Mouse (Mus musculus): ENCODE results near the gene S1pr4.

Gene S1pr4

GRCm38 (mm10) chr10:81462415-81462804 lies 37.5 kb downstream of the S1pr4 start:
- Histone ChIP-seq H3K4me1 (replicated peaks; ENCODE audit: low read depth, low read length) (peaks cover 88% of the 10 kb centered on the region), H3K4me3 (replicated peaks; ENCODE audit: low read length) (peak overlapping the region; percentile 54), H3K9me3 (ENCODE audit: low read length) (no peaks in the 10 kb centered on the region), H3K36me3 (ENCODE audit: insufficient read depth, low read length) (peaks cover 8% of the 10 kb centered on the region), H3K27me3 (ENCODE audit: insufficient read depth, low read length) (peaks cover 18% of the 10 kb centered on the region)
- TF ChIP-seq POU5F1 (IDR thresholded peaks at IDR 0.05; ENCODE audit: borderline replicate concordance, low read length) (no peak), CTCF (conservative IDR thresholded peaks at IDR 0.05; ENCODE audit: low read length) (no peak), NANOG (IDR thresholded peaks at IDR 0.05; ENCODE audit: borderline replicate concordance, low read length) (no peak)

- no peak for TF ChIP-seq NANOG (IDR thresholded peaks at IDR 0.05; ENCODE audit: borderline replicate concordance, low read length)
- no peak for TF ChIP-seq CTCF (conservative IDR thresholded peaks at IDR 0.05; ENCODE audit: low read length)
- TF ChIP-seq POU5F1 (IDR thresholded peaks at IDR 0.05; ENCODE audit: borderline replicate concordance, low read length) = no peak
- Histone ChIP-seq H3K36me3 (ENCODE audit: insufficient read depth, low read length) (peaks cover 3% of the 10 kb centered on the region), H3K4me1 (replicated peaks; ENCODE audit: low read depth, low read length) (peaks cover 87% of the 10 kb centered on the region), H3K27me3 (ENCODE audit: insufficient read depth, low read length) (peaks cover 24% of the 10 kb centered on the region), H3K9me3 (ENCODE audit: low read length) (no peaks in the 10 kb centered on the region), H3K4me3 (replicated peaks; ENCODE audit: low read length) (peak overlapping the region; percentile 54)
Measured at GRCm38 (mm10) chr10:81461673-81462414, 38.1 kb downstream of the S1pr4 start.

GRCm38 (mm10) chr10:81460951-81461350 lies 39.0 kb downstream of the S1pr4 start:
- peaks cover 32% of the 10 kb centered on the region for H3K27me3 ChIP-seq (ENCODE audit: insufficient read depth, low read length)
- TF ChIP-seq NANOG (IDR thresholded peaks at IDR 0.05; ENCODE audit: borderline replicate concordance, low read length) (no peak), CTCF (conservative IDR thresholded peaks at IDR 0.05; ENCODE audit: low read length) (no peak), POU5F1 (IDR thresholded peaks at IDR 0.05; ENCODE audit: borderline replicate concordance, low read length) (no peak)

GRCm38 (mm10) chr10:81460471-81460870 lies 39.5 kb downstream of the S1pr4 start:
- TF ChIP-seq CTCF (conservative IDR thresholded peaks at IDR 0.05; ENCODE audit: low read length) (no peak), NANOG (IDR thresholded peaks at IDR 0.05; ENCODE audit: borderline replicate concordance, low read length) (no peak), POU5F1 (IDR thresholded peaks at IDR 0.05; ENCODE audit: borderline replicate concordance, low read length) (no peak)
- H3K4me1 ChIP-seq (replicated peaks; ENCODE audit: low read depth, low read length) = peaks cover 78% of the 10 kb centered on the region

More at GRCm38 (mm10) chr10:81460951-81461350, 39.0 kb downstream of the S1pr4 start:
- Histone ChIP-seq H3K9me3 (ENCODE audit: low read length) (no peaks in the 10 kb centered on the region), H3K36me3 (ENCODE audit: insufficient read depth, low read length) (no peaks in the 10 kb centered on the region; the same call in 1 of the 2 replicates), H3K4me1 (replicated peaks; ENCODE audit: low read depth, low read length) (peaks cover 79% of the 10 kb centered on the region), H3K4me3 (replicated peaks; ENCODE audit: low read length) (no peak overlapping the region)

GRCm38 (mm10) chr10:81459399-81459798 lies 40.5 kb downstream of the S1pr4 start:
- no peaks in the 10 kb centered on the region for H3K9me3 ChIP-seq (ENCODE audit: low read length)
- peaks cover 73% of the 10 kb centered on the region for H3K4me1 ChIP-seq (replicated peaks; ENCODE audit: low read depth, low read length)
- H3K36me3 ChIP-seq (ENCODE audit: insufficient read depth, low read length) = no peaks in the 10 kb centered on the region; the same call in 1 of the 2 replicates
- H3K4me3 ChIP-seq (replicated peaks; ENCODE audit: low read length) = no peak overlapping the region
- TF ChIP-seq CTCF (conservative IDR thresholded peaks at IDR 0.05; ENCODE audit: low read length) (no peak), POU5F1 (IDR thresholded peaks at IDR 0.05; ENCODE audit: borderline replicate concordance, low read length) (no peak), NANOG (IDR thresholded peaks at IDR 0.05; ENCODE audit: borderline replicate concordance, low read length) (no peak)
- H3K27me3 ChIP-seq (ENCODE audit: insufficient read depth, low read length) = peaks cover 48% of the 10 kb centered on the region

More at GRCm38 (mm10) chr10:81460471-81460870, 39.5 kb downstream of the S1pr4 start:
- Histone ChIP-seq H3K36me3 (ENCODE audit: insufficient read depth, low read length) (no peaks in the 10 kb centered on the region; the same call in 1 of the 2 replicates), H3K9me3 (ENCODE audit: low read length) (no peaks in the 10 kb centered on the region), H3K4me3 (replicated peaks; ENCODE audit: low read length) (no peak overlapping the region), H3K27me3 (ENCODE audit: insufficient read depth, low read length) (peaks cover 37% of the 10 kb centered on the region)

- Histone ChIP-seq H3K9me3 (ENCODE audit: low read length) (no peaks in the 10 kb centered on the region), H3K36me3 (ENCODE audit: insufficient read depth, low read length) (no peaks in the 10 kb centered on the region; the same call in 1 of the 2 replicates), H3K4me1 (replicated peaks; ENCODE audit: low read depth, low read length) (peaks cover 64% of the 10 kb centered on the region), H3K27me3 (ENCODE audit: insufficient read depth, low read length) (peaks cover 52% of the 10 kb centered on the region), H3K4me3 (replicated peaks; ENCODE audit: low read length) (no peak overlapping the region)
- TF ChIP-seq CTCF (conservative IDR thresholded peaks at IDR 0.05; ENCODE audit: low read length) (no peak), POU5F1 (IDR thresholded peaks at IDR 0.05; ENCODE audit: borderline replicate concordance, low read length) (no peak), NANOG (IDR thresholded peaks at IDR 0.05; ENCODE audit: borderline replicate concordance, low read length) (no peak)
Measured at GRCm38 (mm10) chr10:81458267-81458666, 41.7 kb downstream of the S1pr4 start.

- Histone ChIP-seq H3K4me1 (replicated peaks; ENCODE audit: low read depth, low read length) (peaks cover 64% of the 10 kb centered on the region), H3K9me3 (ENCODE audit: low read length) (no peaks in the 10 kb centered on the region), H3K4me3 (replicated peaks; ENCODE audit: low read length) (no peak overlapping the region), H3K27me3 (ENCODE audit: insufficient read depth, low read length) (peaks cover 53% of the 10 kb centered on the region), H3K36me3 (ENCODE audit: insufficient read depth, low read length) (no peaks in the 10 kb centered on the region; the same call in 1 of the 2 replicates)
- no peak for TF ChIP-seq NANOG (IDR thresholded peaks at IDR 0.05; ENCODE audit: borderline replicate concordance, low read length)
- TF ChIP-seq CTCF (conservative IDR thresholded peaks at IDR 0.05; ENCODE audit: low read length) = no peak
- no peak for TF ChIP-seq POU5F1 (IDR thresholded peaks at IDR 0.05; ENCODE audit: borderline replicate concordance, low read length)
Measured at GRCm38 (mm10) chr10:81457624-81458023, 42.3 kb downstream of the S1pr4 start.

GRCm38 (mm10) chr10:81456983-81457563 lies 42.9 kb downstream of the S1pr4 start:
- no peak overlapping the region; the same call in 1 of the 2 replicates for H3K4me3 ChIP-seq (replicated peaks; ENCODE audit: low read length)
- H3K9me3 ChIP-seq (ENCODE audit: low read length) = no peaks in the 10 kb centered on the region
- TF ChIP-seq POU5F1 (IDR thresholded peaks at IDR 0.05; ENCODE audit: borderline replicate concordance, low read length) = no peak
- no peak for TF ChIP-seq NANOG (IDR thresholded peaks at IDR 0.05; ENCODE audit: borderline replicate concordance, low read length)
- no peak for TF ChIP-seq CTCF (conservative IDR thresholded peaks at IDR 0.05; ENCODE audit: low read length)
- no peaks in the 10 kb centered on the region; the same call in 1 of the 2 replicates for H3K36me3 ChIP-seq (ENCODE audit: insufficient read depth, low read length)
- H3K27me3 ChIP-seq (ENCODE audit: insufficient read depth, low read length) = peaks cover 57% of the 10 kb centered on the region
- peaks cover 64% of the 10 kb centered on the region for H3K4me1 ChIP-seq (replicated peaks; ENCODE audit: low read depth, low read length)

Measured in E14TG2a.4 (cell line).